Mouse (Mus musculus): ENCODE results near the gene Gm14781. TPM values are rescaled to one million over a fixed set of nuclear protein-coding genes. Genes with fewer than 3 reads are reported as not detected.
"Not testable (repeated sequence)": the region's sequence is repeated elsewhere in the genome, so short reads cannot be mapped to it uniquely, and the experiment has no call there.

The Gm14781 gene
- polyA plus RNA-seq (2014; fragmentation: Nextera tagmentation; extraction: Ambion mirVana), result not detected in 2 replicates

GRCm38 (mm10) chrX:91631894-91632293 lies at the start of gene Gm14781:
Gm14781 (plus strand) TSS chrX:91632194.
- not testable (repeated sequence) for H3K36me3 ChIP-seq (replicated peaks; ENCODE audit: control insufficient read depth, insufficient read depth); H3K4me2 ChIP-seq (replicated peaks); H3K27ac ChIP-seq; H3K4me3 ChIP-seq (replicated peaks; ENCODE audit: low read length); DNase-seq (ENCODE audit: low spot score); H3K27me3 ChIP-seq (ENCODE audit: control insufficient read depth, insufficient read depth, low read length); H3K9me3 ChIP-seq (ENCODE audit: control insufficient read depth, low read length); ATAC-seq (ENCODE audit: low FRiP score); H3K9ac ChIP-seq; H3K4me1 ChIP-seq (replicated peaks; ENCODE audit: control insufficient read depth, insufficient read depth, low read length)
- WGBS, result 73% methylated on average over 1 of the region's 1 CpGs

- not testable (repeated sequence) for H3K4me1 ChIP-seq (replicated peaks; ENCODE audit: control insufficient read depth, insufficient read depth, low read length); H3K27ac ChIP-seq; H3K9ac ChIP-seq; H3K4me2 ChIP-seq (replicated peaks); H3K27me3 ChIP-seq (ENCODE audit: control insufficient read depth, insufficient read depth, low read length); H3K9me3 ChIP-seq (ENCODE audit: control insufficient read depth, low read length); H3K36me3 ChIP-seq (replicated peaks; ENCODE audit: control insufficient read depth, insufficient read depth); DNase-seq (ENCODE audit: low spot score); H3K4me3 ChIP-seq (replicated peaks; ENCODE audit: low read length); ATAC-seq (ENCODE audit: low FRiP score)
These were observed 23.1 kb downstream of the Gm14781 start for GRCm38 (mm10) chrX:91654964-91655575.

Other genes with a start within 250 kb of the Gm14781 start
- not detected in 2 replicates for gene Gm5072, start 239.7 kb upstream of the Gm14781 start, polyA plus RNA-seq (2014; fragmentation: Nextera tagmentation; extraction: Ambion mirVana)
- gene Gm8914, start 152.1 kb upstream of the Gm14781 start, polyA plus RNA-seq (2014; fragmentation: Nextera tagmentation; extraction: Ambion mirVana), result not detected in 2 replicates
- gene 1700084M14Rik, start 56.3 kb upstream of the Gm14781 start, polyA plus RNA-seq (2014; fragmentation: Nextera tagmentation; extraction: Ambion mirVana), result not detected in 2 replicates
- gene Mageb5, start 150.8 kb downstream of the Gm14781 start, polyA plus RNA-seq (2014; fragmentation: Nextera tagmentation; extraction: Ambion mirVana), result not detected in 2 replicates

All from hindbrain, embryonic 14.5 days (tissue).